Mouse (Mus musculus): ENCODE results near the gene Gm20532.

GRCm38 (mm10) chr2:26639838-26640830 lies 53.7 kb downstream of the Gm20532 start:
- TF ChIP-seq TAL1 (IDR thresholded peaks at IDR 0.05; ENCODE audit: low read length) (no peak), GATA1 (IDR thresholded peaks at IDR 0.05; ENCODE audit: low read length) (no peak)
